Mouse (Mus musculus) neural tube, embryonic 14.5 days (tissue): Measurements from ENCODE around the gene Olfr1383. TPM values are rescaled to one million over a fixed set of nuclear protein-coding genes. Genes with fewer than 3 reads are reported as not detected.
"Not testable (repeated sequence)": the region's sequence is repeated elsewhere in the genome, so short reads cannot be mapped to it uniquely, and the experiment has no call there.

Experiments
- ATAC-seq: fragments of 200-750 bp; cut with Nextera tagmentation; 2 replicates; pipeline ENCODE4 v1.8.0; 2017; ENCODE audit warnings: low read depth, mild to moderate bottlenecking, moderate TSS enrichment, moderate library complexity
- H3K27ac ChIP-seq: fragments of 300-500 bp; sonication (generic); 2 replicates; pipeline ENCODE4 v1.5.1; 2014; ENCODE audit warnings: low read depth, mild to moderate bottlenecking, control low read depth, low read length, moderate library complexity, mixed read lengths
- H3K27me3 ChIP-seq: fragments of 300-500 bp; sonication (generic); 2 replicates; pipeline ENCODE4 v1.6.1; 2014; ENCODE audit warnings: low read length; ENCODE audit not compliant: control insufficient read depth, insufficient read depth
- H3K36me3 ChIP-seq: fragments of 300-500 bp; sonication (generic); 2 replicates; pipeline ENCODE4 v1.6.1; 2014; ENCODE audit warnings: low read length, mixed read lengths; ENCODE audit not compliant: control insufficient read depth, insufficient read depth
- H3K4me1 ChIP-seq: fragments of 300-500 bp; sonication (generic); 2 replicates; pipeline ENCODE4 v1.6.1; 2014; ENCODE audit warnings: low read length; ENCODE audit not compliant: control insufficient read depth, insufficient read depth
- H3K4me2 ChIP-seq: fragments of 300-500 bp; sonication (generic); 2 replicates; pipeline ENCODE4 v1.6.1; 2014; ENCODE audit warnings: mild to moderate bottlenecking, low read depth, low read length, control low read depth
- H3K4me3 ChIP-seq: fragments of 300-500 bp; sonication (generic); 2 replicates; pipeline ENCODE4 v1.5.1; 2014; ENCODE audit warnings: low read depth, low read length, control low read depth, mixed read lengths
- H3K9ac ChIP-seq: fragments of 300-500 bp; sonication (generic); replicated peaks from 2 replicates; pipeline ENCODE4 v1.6.1; 2014; ENCODE audit warnings: low read depth, mild to moderate bottlenecking, control low read depth, low read length, mixed read lengths
- H3K9me3 ChIP-seq: fragments of 300-500 bp; sonication (generic); 2 replicates; pipeline ENCODE4 v1.6.1; 2016; ENCODE audit warnings: low read length; ENCODE audit not compliant: control insufficient read depth
- WGBS: fragments of 180-500 bp; shearing (Covaris S2); extraction: QIAGEN DNeasy Blood & Tissue Kit; methylation state at CpG from one replicate; pipeline ENCODE4 v1.1.7; 2014; 5-methylcytosine and 5-hydroxymethylcytosine counted together
- polyA plus RNA-seq: library from polyadenylated mRNA; unstranded; fragments of >200 nt; fragmentation: Nextera tagmentation; extraction: Ambion mirVana; gene quantifications from 2 replicates; pipeline ENCODE4 v1.2.1, GENCODE M21; 2014

The Olfr1383 gene
- polyA plus RNA-seq, 1 experiment from 2014 or later, result not detected

DNA sequence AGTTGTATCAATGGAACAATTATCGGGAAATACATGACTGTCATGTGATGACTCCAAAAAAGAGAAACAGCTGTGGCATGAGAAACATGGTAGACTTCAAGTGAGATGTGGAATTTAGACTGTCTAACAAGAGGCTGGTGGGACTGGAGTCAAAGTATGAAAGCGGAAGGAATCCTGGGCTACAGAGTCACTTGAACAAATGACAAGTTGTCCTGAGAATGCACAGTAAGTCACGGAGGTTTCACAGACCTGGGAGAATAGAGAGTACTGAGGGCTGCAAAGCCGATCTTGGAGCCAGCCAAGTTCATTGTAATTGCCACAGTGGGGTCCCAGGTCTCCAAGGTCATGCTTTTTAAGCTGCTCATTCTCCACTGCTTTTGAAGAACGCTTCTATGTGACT lies 37.1 kb downstream of the Olfr1383 start, which contains the start of gene Olfr1380:
Olfr1380 (plus strand) TSS at position 301 of the 400 bp plus-strand sequence.
- not testable (repeated sequence) for H3K9me3 ChIP-seq, ATAC-seq, H3K9ac ChIP-seq, H3K4me2 ChIP-seq, H3K4me3 ChIP-seq, H3K27ac ChIP-seq, H3K36me3 ChIP-seq, H3K27me3 ChIP-seq, H3K4me1 ChIP-seq
- WGBS, result 57% methylated on average over 5 of the region's 5 CpGs

DNA sequence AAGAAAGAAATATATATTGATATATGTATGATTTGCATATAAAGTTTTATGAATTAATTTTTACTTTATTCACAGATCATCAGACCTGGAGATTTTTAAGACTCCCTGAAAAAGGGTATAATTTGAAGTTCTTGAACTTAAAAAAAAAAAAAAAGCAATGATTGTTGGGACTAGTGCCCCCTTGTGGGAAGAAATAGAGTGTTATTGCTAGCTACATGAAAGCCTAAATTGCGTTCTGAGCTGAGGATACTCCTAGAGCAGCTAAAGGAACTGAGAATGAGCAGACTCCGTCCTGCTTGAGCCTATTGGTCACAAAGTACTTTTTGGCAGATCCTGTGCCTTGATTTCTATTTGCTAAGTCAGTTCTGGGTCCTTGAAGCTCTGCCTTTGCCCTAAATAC lies 55.6 kb downstream of the Olfr1383 start:
- not testable (repeated sequence) for H3K4me1 ChIP-seq, ATAC-seq, H3K27ac ChIP-seq, H3K4me2 ChIP-seq, H3K27me3 ChIP-seq, H3K9me3 ChIP-seq, H3K9ac ChIP-seq, H3K4me3 ChIP-seq, H3K36me3 ChIP-seq
- WGBS, result 42% methylated on average over 2 of the region's 2 CpGs

Other genes starting within 250 kb of the Olfr1383 start
- gene Olfr1393, start 241.3 kb upstream of the Olfr1383 start, polyA plus RNA-seq, result 0.09 TPM in 1 of 2 replicates, not detected in the other
- gene Olfr1392, start 234.4 kb upstream of the Olfr1383 start, polyA plus RNA-seq, result not detected in 2 replicates
- not detected in 2 replicates for gene Olfr10, start 214.9 kb upstream of the Olfr1383 start, polyA plus RNA-seq
- not detected in 2 replicates for gene Olfr1391, start 196.9 kb upstream of the Olfr1383 start, polyA plus RNA-seq
- gene Olfr1390, start 184.5 kb upstream of the Olfr1383 start, polyA plus RNA-seq, result not detected in 2 replicates
- not detected in 2 replicates for gene Olfr1389, start 96.6 kb upstream of the Olfr1383 start, polyA plus RNA-seq
- 0.15 TPM in 1 of 2 replicates, not detected in the other for gene Olfr1388, start 83.0 kb upstream of the Olfr1383 start, polyA plus RNA-seq
- gene Olfr1387, start 64.3 kb upstream of the Olfr1383 start, polyA plus RNA-seq, result not detected in 2 replicates
- gene Olfr1386, start 54.6 kb upstream of the Olfr1383 start, polyA plus RNA-seq, result not detected in 2 replicates
- gene Olfr1385, start 30.6 kb upstream of the Olfr1383 start, polyA plus RNA-seq, result not detected in 2 replicates
- gene Olfr1384, start 12.9 kb upstream of the Olfr1383 start, polyA plus RNA-seq, result not detected in 2 replicates
- not detected in 2 replicates for gene Olfr1382, start 8.6 kb downstream of the Olfr1383 start, polyA plus RNA-seq
- gene Olfr1381, start 23.8 kb downstream of the Olfr1383 start, polyA plus RNA-seq, result 0.05 TPM in 1 of 2 replicates, not detected in the other
- gene Olfr1380, start 37.2 kb downstream of the Olfr1383 start, polyA plus RNA-seq, result not detected in 2 replicates
- 1.5 and 2.3 TPM in 2 replicates for gene Flt4, start 89.6 kb downstream of the Olfr1383 start, polyA plus RNA-seq
- not detected in 2 replicates for gene Scgb3a1, start 144.0 kb downstream of the Olfr1383 start, polyA plus RNA-seq
- 38.6 and 45.7 TPM in 2 replicates for gene Cnot6, start 193.1 kb downstream of the Olfr1383 start, polyA plus RNA-seq